Mouse (Mus musculus) stomach, postnatal 0 days (tissue): ENCODE data around the gene Nup210l.

ENCODE experiments used
- CTCF ChIP-seq: IDR thresholded peaks from 2 replicates; pipeline ENCODE4 v1.5.1; 2016; ENCODE audit warnings: antibody characterized with exemption, low read depth, mild to moderate bottlenecking, moderate library complexity
- EP300 ChIP-seq: optimal IDR thresholded peaks from 2 replicates; pipeline ENCODE3; 2016; ENCODE audit warnings: antibody characterized with exemption

DNA sequence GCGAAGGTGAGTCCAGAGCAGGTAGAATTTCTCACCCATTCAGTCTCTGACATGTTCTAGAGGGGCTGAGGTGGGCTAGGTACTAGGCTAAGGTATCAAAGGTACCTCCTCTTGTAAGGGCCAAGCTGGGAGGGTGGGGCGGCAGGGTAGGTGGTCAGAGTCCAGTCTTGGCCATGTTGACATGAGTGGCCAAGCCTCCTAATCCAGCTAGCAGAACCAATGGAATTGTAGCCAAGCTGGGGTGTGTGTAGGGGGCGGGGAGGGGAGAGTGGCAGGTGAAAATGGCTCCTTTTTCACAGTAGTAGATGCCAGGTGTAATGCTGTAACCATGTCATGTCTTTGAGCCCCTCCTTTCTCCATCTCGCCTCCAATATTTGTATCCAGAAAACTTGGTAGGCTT is 154.6 kb downstream of the Nup210l start:
- TF ChIP-seq EP300: no peak
- TF ChIP-seq CTCF: no peak
